Mouse (Mus musculus): ENCODE measurements around the gene Rbfox2. TPM values are rescaled to one million over a fixed set of nuclear protein-coding genes. Genes with fewer than 3 reads are reported as not detected.
A peak's percentile ranks its signal among the peaks of the same experiment; 100 is the strongest.

Gene Rbfox2
- polyA plus RNA-seq, 1 experiment from 2014 or later = 76.2 TPM

GRCm38 (mm10) chr15:77138282-77138681 lies 168.5 kb downstream of the Rbfox2 start:
- H3K4me1 ChIP-seq = peaks cover 31% of the 10 kb centered on the region
- WGBS = 75% methylated on average over 5 of the region's 5 CpGs
- peaks cover 31% of the 10 kb centered on the region for H3K36me3 ChIP-seq
- no peaks in the 10 kb centered on the region for H3K27me3 ChIP-seq (ENCODE audit: insufficient read depth, poor library complexity, severe bottlenecking)
- H3K9me3 ChIP-seq = no peaks in the 10 kb centered on the region
- no peak overlapping the region for H3K4me3 ChIP-seq
- no peak for DNase-seq (ENCODE audit: low spot score)
- no peak overlapping the region for H3K27ac ChIP-seq

GRCm38 (mm10) chr15:77134483-77134882 lies 172.3 kb downstream of the Rbfox2 start:
- 95% methylated on average over 10 of the region's 10 CpGs for WGBS

GRCm38 (mm10) chr15:77129154-77129553 lies 177.7 kb downstream of the Rbfox2 start:
- Histone ChIP-seq H3K4me1 (peaks cover 14% of the 10 kb centered on the region), H3K27ac (no peak overlapping the region), H3K4me3 (no peak overlapping the region), H3K27me3 (ENCODE audit: insufficient read depth, poor library complexity, severe bottlenecking) (no peaks in the 10 kb centered on the region), H3K9me3 (no peaks in the 10 kb centered on the region), H3K36me3 (peaks cover 61% of the 10 kb centered on the region)
- 79% methylated on average over 8 of the region's 8 CpGs for WGBS
- DNase-seq (ENCODE audit: low spot score) = no peak

More at GRCm38 (mm10) chr15:77134483-77134882, 172.3 kb downstream of the Rbfox2 start:
- DNase-seq (ENCODE audit: low spot score) = no peak
- H3K36me3 ChIP-seq = peaks cover 56% of the 10 kb centered on the region
- no peak overlapping the region for H3K27ac ChIP-seq
- peaks cover 5% of the 10 kb centered on the region for H3K4me1 ChIP-seq
- no peak overlapping the region for H3K4me3 ChIP-seq
- no peaks in the 10 kb centered on the region for H3K9me3 ChIP-seq
- no peaks in the 10 kb centered on the region for H3K27me3 ChIP-seq (ENCODE audit: insufficient read depth, poor library complexity, severe bottlenecking)

GRCm38 (mm10) chr15:77127737-77128136 lies 179.1 kb downstream of the Rbfox2 start:
- H3K27me3 ChIP-seq (ENCODE audit: insufficient read depth, poor library complexity, severe bottlenecking) = no peaks in the 10 kb centered on the region
- WGBS = 89% methylated on average over 2 of the region's 2 CpGs
- H3K9me3 ChIP-seq = no peaks in the 10 kb centered on the region
- H3K36me3 ChIP-seq = peaks cover 58% of the 10 kb centered on the region
- DNase-seq (ENCODE audit: low spot score) = no peak
- H3K27ac ChIP-seq = no peak overlapping the region
- H3K4me1 ChIP-seq = peaks cover 28% of the 10 kb centered on the region
- H3K4me3 ChIP-seq = no peak overlapping the region

GRCm38 (mm10) chr15:77126674-77127073 lies 180.1 kb downstream of the Rbfox2 start:
- WGBS = 88% methylated on average over 3 of the region's 3 CpGs
- Histone ChIP-seq H3K27ac (no peak overlapping the region), H3K4me1 (peaks cover 39% of the 10 kb centered on the region), H3K36me3 (peaks cover 47% of the 10 kb centered on the region), H3K27me3 (ENCODE audit: insufficient read depth, poor library complexity, severe bottlenecking) (no peaks in the 10 kb centered on the region), H3K9me3 (no peaks in the 10 kb centered on the region), H3K4me3 (no peak overlapping the region)
- no peak for DNase-seq (ENCODE audit: low spot score)

GRCm38 (mm10) chr15:77124372-77125117 lies 182.3 kb downstream of the Rbfox2 start:
- DNase-seq (ENCODE audit: low spot score) = no peak
- 92% methylated on average over 4 of the region's 4 CpGs for WGBS

GRCm38 (mm10) chr15:77122824-77123223 lies 184.0 kb downstream of the Rbfox2 start:
- peaks cover 20% of the 10 kb centered on the region; the same call in 1 of the 2 replicates for H3K36me3 ChIP-seq
- no peak for DNase-seq (ENCODE audit: low spot score)
- no peak overlapping the region for H3K4me3 ChIP-seq
- H3K27ac ChIP-seq = no peak overlapping the region; the same call in 1 of the 2 replicates
- H3K27me3 ChIP-seq (ENCODE audit: insufficient read depth, poor library complexity, severe bottlenecking) = no peaks in the 10 kb centered on the region
- peaks cover 57% of the 10 kb centered on the region for H3K4me1 ChIP-seq
- 55% methylated on average over 2 of the region's 2 CpGs for WGBS
- no peaks in the 10 kb centered on the region for H3K9me3 ChIP-seq

More at GRCm38 (mm10) chr15:77124372-77125117, 182.3 kb downstream of the Rbfox2 start:
- Histone ChIP-seq H3K27me3 (ENCODE audit: insufficient read depth, poor library complexity, severe bottlenecking) (no peaks in the 10 kb centered on the region), H3K36me3 (peaks cover 31% of the 10 kb centered on the region; the same call in 1 of the 2 replicates), H3K4me3 (no peak overlapping the region), H3K4me1 (peaks cover 53% of the 10 kb centered on the region), H3K27ac (no peak overlapping the region), H3K9me3 (no peaks in the 10 kb centered on the region)

GRCm38 (mm10) chr15:77122208-77122607 lies 184.6 kb downstream of the Rbfox2 start:
- H3K4me1 ChIP-seq = peaks cover 63% of the 10 kb centered on the region
- 69% methylated on average over 6 of the region's 6 CpGs for WGBS
- no peak overlapping the region for H3K27ac ChIP-seq

GRCm38 (mm10) chr15:77119666-77120065 lies 187.1 kb downstream of the Rbfox2 start:
- H3K4me1 ChIP-seq = peaks cover 81% of the 10 kb centered on the region
- DNase-seq (ENCODE audit: low spot score) = no peak
- peaks cover 27% of the 10 kb centered on the region for H3K36me3 ChIP-seq
- 93% methylated on average over 7 of the region's 7 CpGs for WGBS
- no peaks in the 10 kb centered on the region for H3K27me3 ChIP-seq (ENCODE audit: insufficient read depth, poor library complexity, severe bottlenecking)
- no peak overlapping the region for H3K4me3 ChIP-seq
- no peak overlapping the region for H3K27ac ChIP-seq
- H3K9me3 ChIP-seq = no peaks in the 10 kb centered on the region

More at GRCm38 (mm10) chr15:77122208-77122607, 184.6 kb downstream of the Rbfox2 start:
- DNase-seq (ENCODE audit: low spot score) = no peak
- Histone ChIP-seq H3K4me3 (no peak overlapping the region), H3K27me3 (ENCODE audit: insufficient read depth, poor library complexity, severe bottlenecking) (no peaks in the 10 kb centered on the region), H3K36me3 (peaks cover 15% of the 10 kb centered on the region; the same call in 1 of the 2 replicates), H3K9me3 (no peaks in the 10 kb centered on the region)

GRCm38 (mm10) chr15:77117209-77117608 lies 189.6 kb downstream of the Rbfox2 start:
- Histone ChIP-seq H3K9me3 (no peaks in the 10 kb centered on the region), H3K27me3 (ENCODE audit: insufficient read depth, poor library complexity, severe bottlenecking) (no peaks in the 10 kb centered on the region), H3K4me3 (no peak overlapping the region), H3K36me3 (peaks cover 46% of the 10 kb centered on the region), H3K4me1 (peaks cover 59% of the 10 kb centered on the region), H3K27ac (peak overlapping the region; percentile 73)
- WGBS = 22% methylated on average over 3 of the region's 3 CpGs
- no peak for DNase-seq (ENCODE audit: low spot score)

GRCm38 (mm10) chr15:77116139-77116722 lies 190.6 kb downstream of the Rbfox2 start:
- WGBS = 77% methylated on average over 9 of the region's 9 CpGs
- Histone ChIP-seq H3K4me3 (no peak overlapping the region), H3K36me3 (peaks cover 51% of the 10 kb centered on the region), H3K9me3 (no peaks in the 10 kb centered on the region), H3K4me1 (peaks cover 49% of the 10 kb centered on the region), H3K27ac (peak overlapping the region; percentile 73; the same call in 1 of the 2 replicates), H3K27me3 (ENCODE audit: insufficient read depth, poor library complexity, severe bottlenecking) (no peaks in the 10 kb centered on the region)
- DNase-seq (ENCODE audit: low spot score) = no peak

- Histone ChIP-seq H3K4me1 (peaks cover 41% of the 10 kb centered on the region), H3K4me3 (no peak overlapping the region), H3K27me3 (ENCODE audit: insufficient read depth, poor library complexity, severe bottlenecking) (no peaks in the 10 kb centered on the region), H3K27ac (no peak overlapping the region), H3K9me3 (no peaks in the 10 kb centered on the region), H3K36me3 (peaks cover 53% of the 10 kb centered on the region)
- WGBS = 78% methylated on average over 4 of the region's 4 CpGs
- no peak for DNase-seq (ENCODE audit: low spot score)
Measured at GRCm38 (mm10) chr15:77115456-77115855, 191.3 kb downstream of the Rbfox2 start.

GRCm38 (mm10) chr15:77113591-77113990 lies 193.2 kb downstream of the Rbfox2 start:
- WGBS = 91% methylated on average over 9 of the region's 9 CpGs
- peaks cover 42% of the 10 kb centered on the region for H3K4me1 ChIP-seq
- H3K4me3 ChIP-seq = no peak overlapping the region
- H3K36me3 ChIP-seq = peaks cover 48% of the 10 kb centered on the region
- no peak overlapping the region for H3K27ac ChIP-seq
- H3K27me3 ChIP-seq (ENCODE audit: insufficient read depth, poor library complexity, severe bottlenecking) = no peaks in the 10 kb centered on the region
- DNase-seq (ENCODE audit: low spot score) = no peak
- no peaks in the 10 kb centered on the region for H3K9me3 ChIP-seq
